Mouse (Mus musculus): ENCODE measurements around the gene Apon.

GRCm38 (mm10) chr10:128255925-128256324 lies 2.0 kb downstream of the Apon start:
- no peak for TF ChIP-seq CTCF (IDR thresholded peaks at IDR 0.05; ENCODE audit: low read depth, low read length)
- no peak for TF ChIP-seq POLR2A (IDR thresholded peaks at IDR 0.05; ENCODE audit: borderline replicate concordance, low read depth, low read length)

Measured in bone marrow macrophage, adult 2 months (primary cell).